Mouse (Mus musculus): ENCODE results near the gene 2310011J03Rik.

GRCm38 (mm10) chr10:80350292-80350691 lies 30.0 kb upstream of the 2310011J03Rik start:
- TF ChIP-seq POLR2A (IDR thresholded peaks at IDR 0.05; ENCODE audit: borderline replicate concordance, extremely low read depth, low read depth, low read length) (no peak), CTCF (IDR thresholded peaks at IDR 0.05; ENCODE audit: insufficient read depth, low read length) (peak; percentile 98)

Data from lung, adult 2 months (tissue).